24 mouse cellular contexts compared by ENCODE assay signal in genomic region chr17:75258427-75258826, GRCm38 (mm10).
DNase-seq lines count a peak whose midpoint lies in the region; ATAC-seq and TF ChIP-seq lines count a peak whose summit lies in the region.
"Had no signal": no experiment of that assay in that cellular context is flagged by ENCODE, and none has a peak within 500 bp of the region (broad histone marks: within the 10 kb centered on the region; RNA-seq: fewer than 3 reads in every experiment).

No protein-coding gene starts in this region.

- no peak overlapping the region for H3K27ac ChIP-seq in embryonic facial prominence, embryonic 14.5 days (replicated peaks; ENCODE audit: low read depth, low read length)
- H3K27ac ChIP-seq in embryonic facial prominence, embryonic 10.5 days (replicated peaks), result no peak overlapping the region
- H3K27ac ChIP-seq in midbrain, embryonic 11.5 days (ENCODE audit: low read depth, low read length), result no peak overlapping the region
- H3K27ac ChIP-seq in midbrain, embryonic 10.5 days (replicated peaks), result no peak overlapping the region
- peak overlapping the region; percentile 98 for H3K27ac ChIP-seq in embryonic fibroblast, embryonic 13.5 days (ENCODE audit: insufficient read depth, low read length)
- H3K27ac ChIP-seq: embryonic facial prominence, embryonic 12.5 days; embryonic facial prominence, embryonic 15.5 days; forebrain, embryonic 13.5 days; forebrain, embryonic 15.5 days had no signal

- H3K9me3 ChIP-seq in embryonic facial prominence, embryonic 14.5 days (ENCODE audit: control insufficient read depth, low read length), result no peaks in the 10 kb centered on the region
- H3K9me3 ChIP-seq in embryonic facial prominence, embryonic 10.5 days, result no peaks in the 10 kb centered on the region
- H3K9me3 ChIP-seq in midbrain, embryonic 11.5 days (ENCODE audit: control insufficient read depth, low read length), result no peaks in the 10 kb centered on the region
- H3K9me3 ChIP-seq in midbrain, embryonic 10.5 days (replicated peaks), result no peaks in the 10 kb centered on the region
- H3K9me3 ChIP-seq: embryonic facial prominence, embryonic 12.5 days; embryonic facial prominence, embryonic 15.5 days; forebrain, embryonic 13.5 days; forebrain, embryonic 15.5 days had no signal

- TF ChIP-seq CTCF in embryonic fibroblast, embryonic 13.5 days (IDR thresholded peaks at IDR 0.05; ENCODE audit: borderline replicate concordance, insufficient read depth, low read length), result no peak

- 0 out of 2 replicates have a peak, but pooled peaks cover 4% of the 10 kb centered on the region for H3K36me3 ChIP-seq in embryonic facial prominence, embryonic 14.5 days (ENCODE audit: control insufficient read depth, insufficient read depth, low read length)
- H3K36me3 ChIP-seq in embryonic facial prominence, embryonic 10.5 days (replicated peaks), result no peaks in the 10 kb centered on the region
- H3K36me3 ChIP-seq in midbrain, embryonic 11.5 days (ENCODE audit: control insufficient read depth, insufficient read depth, low read length), result no peaks in the 10 kb centered on the region
- H3K36me3 ChIP-seq in midbrain, embryonic 10.5 days, result no peaks in the 10 kb centered on the region
- H3K36me3 ChIP-seq: embryonic facial prominence, embryonic 12.5 days; embryonic facial prominence, embryonic 15.5 days; forebrain, embryonic 15.5 days had no signal

- peaks cover 7% of the 10 kb centered on the region; the same call in 1 of the 2 replicates for H3K4me1 ChIP-seq in embryonic facial prominence, embryonic 14.5 days (ENCODE audit: control insufficient read depth, insufficient read depth, low read length)
- H3K4me1 ChIP-seq in embryonic facial prominence, embryonic 10.5 days, result no peaks in the 10 kb centered on the region
- H3K4me1 ChIP-seq in midbrain, embryonic 11.5 days (ENCODE audit: control insufficient read depth, insufficient read depth, low read length), result no peaks in the 10 kb centered on the region
- H3K4me1 ChIP-seq in midbrain, embryonic 10.5 days, result 0 out of 2 replicates have a peak, but pooled peaks cover 3% of the 10 kb centered on the region
- peaks cover 13% of the 10 kb centered on the region; the same call in 1 of the 2 replicates for H3K4me1 ChIP-seq in embryonic fibroblast, embryonic 13.5 days (ENCODE audit: control insufficient read depth, insufficient read depth, low read length)
- H3K4me1 ChIP-seq: embryonic facial prominence, embryonic 12.5 days; embryonic facial prominence, embryonic 15.5 days; forebrain, embryonic 13.5 days; forebrain, embryonic 15.5 days had no signal

- no peak overlapping the region for H3K9ac ChIP-seq in embryonic facial prominence, embryonic 14.5 days (ENCODE audit: low read depth, low read length)
- H3K9ac ChIP-seq in midbrain, embryonic 11.5 days (ENCODE audit: low read length), result no peak overlapping the region
- H3K9ac ChIP-seq: embryonic facial prominence, embryonic 12.5 days; embryonic facial prominence, embryonic 15.5 days; forebrain, embryonic 13.5 days; forebrain, embryonic 15.5 days; forebrain, postnatal 0 days had no signal

- no peak for TF ChIP-seq POLR2A in embryonic fibroblast, embryonic 13.5 days (IDR thresholded peaks at IDR 0.05; ENCODE audit: low read depth, low read length)

- DNase-seq in embryonic facial prominence, embryonic 14.5 days (ENCODE audit: low spot score), result peak; percentile 29
- no peak for DNase-seq in embryonic facial prominence, embryonic 10.5 days (ENCODE audit: low spot score)
- DNase-seq in midbrain, embryonic 11.5 days (ENCODE audit: low spot score, missing footprints), result peak; percentile 56
- DNase-seq in midbrain, embryonic 10.5 days (ENCODE audit: low spot score), result no peak
- DNase-seq in 3T3-L1 (ENCODE audit: low read depth, low spot score), result peak; percentile 63
- DNase-seq in frontal cortex, postnatal 36 days (ENCODE audit: low spot score in 2 of 2), result no peak
- DNase-seq in cerebellum, adult 9-11 months, result no peak
- DNase-seq: adrenal gland, adult 8-10 months; adrenal gland, postnatal 14 days; adrenal gland, postnatal 36 days; cerebellum, adult 11-12 months; cerebellum, adult 2 months; cerebellum, adult 9-10 months; cerebellum, postnatal 14 days; cerebellum, postnatal 36 days; embryo, embryonic 11 days; forebrain, postnatal 0 days had no signal

- ATAC-seq in embryonic facial prominence, embryonic 14.5 days (ENCODE audit: low read depth), result peak; percentile 57; the same call in 1 of the 2 replicates
- no peak for ATAC-seq in midbrain, embryonic 11.5 days (ENCODE audit: low FRiP score)
- ATAC-seq: activated CD4-positive, CD25-positive, alpha-beta regulatory T cell, adult 4 months; forebrain, embryonic 13.5 days; forebrain, embryonic 15.5 days; forebrain, postnatal 0 days; Patski had no signal

- 54% methylated on average over 2 of the region's 2 CpGs for WGBS in embryonic facial prominence, embryonic 14.5 days
- WGBS in embryonic facial prominence, embryonic 10.5 days, result 69% methylated on average over 2 of the region's 2 CpGs
- 89% methylated on average over 2 of the region's 2 CpGs for WGBS in midbrain, embryonic 11.5 days
- 75% methylated on average over 2 of the region's 2 CpGs for WGBS in midbrain, embryonic 10.5 days

- no peaks in the 10 kb centered on the region for H3K27me3 ChIP-seq in embryonic facial prominence, embryonic 14.5 days (replicated peaks; ENCODE audit: control insufficient read depth, insufficient read depth, low read length)
- no peaks in the 10 kb centered on the region for H3K27me3 ChIP-seq in embryonic facial prominence, embryonic 10.5 days (replicated peaks; ENCODE audit: low read depth, poor library complexity, severe bottlenecking)
- no peaks in the 10 kb centered on the region for H3K27me3 ChIP-seq in midbrain, embryonic 11.5 days (ENCODE audit: control insufficient read depth, insufficient read depth, low read length)
- no peaks in the 10 kb centered on the region for H3K27me3 ChIP-seq in midbrain, embryonic 10.5 days (ENCODE audit: low read depth, poor library complexity, severe bottlenecking)
- H3K27me3 ChIP-seq: embryonic facial prominence, embryonic 12.5 days; embryonic facial prominence, embryonic 15.5 days; forebrain, embryonic 13.5 days; forebrain, embryonic 15.5 days; Patski had no signal

- no peak overlapping the region for H3K4me3 ChIP-seq in embryonic facial prominence, embryonic 14.5 days (ENCODE audit: low read depth, low read length)
- no peak overlapping the region for H3K4me3 ChIP-seq in embryonic facial prominence, embryonic 10.5 days
- no peak overlapping the region for H3K4me3 ChIP-seq in midbrain, embryonic 11.5 days (ENCODE audit: low read depth, low read length)
- H3K4me3 ChIP-seq in midbrain, embryonic 10.5 days, result no peak overlapping the region
- no peak overlapping the region for H3K4me3 ChIP-seq in embryonic fibroblast, embryonic 13.5 days (ENCODE audit: insufficient read depth, low read length)
- H3K4me3 ChIP-seq: embryonic facial prominence, embryonic 12.5 days; embryonic facial prominence, embryonic 15.5 days; forebrain, embryonic 13.5 days; forebrain, embryonic 15.5 days had no signal

- no peak overlapping the region for H3K4me2 ChIP-seq in embryonic facial prominence, embryonic 14.5 days (ENCODE audit: low read depth, low read length)
- no peak overlapping the region for H3K4me2 ChIP-seq in midbrain, embryonic 11.5 days
- H3K4me2 ChIP-seq: embryonic facial prominence, embryonic 12.5 days; embryonic facial prominence, embryonic 15.5 days; forebrain, embryonic 13.5 days; forebrain, embryonic 15.5 days had no signal

Comparison
In these comparisons a context has a peak if more than half of its experiments do, and no peak if none do; other contexts are left out.
1. DNase-seq: peak in embryonic facial prominence, embryonic 14.5 days (single experiment), midbrain, embryonic 11.5 days (single experiment) and 3T3-L1 (single experiment); none in embryonic facial prominence, embryonic 10.5 days (single experiment), midbrain, embryonic 10.5 days (single experiment), frontal cortex, postnatal 36 days (0 of 2) and cerebellum, adult 9-11 months (single experiment).